Comparison of ENCODE assay signal across 25 mouse cellular contexts in genomic region chr16:86397521-86397920, GRCm38 (mm10).
DNase-seq lines count a peak whose midpoint lies in the region; ATAC-seq and TF ChIP-seq lines count a peak whose summit lies in the region.
"Had no signal": no experiment of that assay in that cellular context is flagged by ENCODE, and none has a peak within 500 bp of the region (broad histone marks: within the 10 kb centered on the region; RNA-seq: fewer than 3 reads in every experiment).

No protein-coding gene starts in this region.

- no peak for ATAC-seq in kidney, embryonic 14.5 days (ENCODE audit: low FRiP score, low TSS enrichment)
- no peak for ATAC-seq in kidney, postnatal 0 days (replicated peaks; ENCODE audit: low FRiP score, low read depth)
- ATAC-seq: CD4-positive, CD25-positive, alpha-beta regulatory T cell, adult 4 months; forebrain, embryonic 13.5 days; forebrain, embryonic 15.5 days; forebrain, postnatal 0 days had no signal

- 56% methylated on average over 2 of the region's 2 CpGs for WGBS in kidney, adult 2 months
- 73% methylated on average over 2 of the region's 2 CpGs for WGBS in kidney, embryonic 14.5 days
- 56% methylated on average over 2 of the region's 2 CpGs for WGBS in kidney, postnatal 0 days

- H3K4me2 ChIP-seq in kidney, embryonic 14.5 days (replicated peaks; ENCODE audit: low read depth, low read length), result no peak overlapping the region
- no peak overlapping the region for H3K4me2 ChIP-seq in kidney, postnatal 0 days (ENCODE audit: low read length)
- H3K4me2 ChIP-seq: embryonic facial prominence, embryonic 13.5 days; embryonic facial prominence, embryonic 15.5 days; forebrain, embryonic 13.5 days; forebrain, embryonic 15.5 days had no signal

- H3K27me3 ChIP-seq in kidney, adult 2 months (replicated peaks; ENCODE audit: control insufficient read depth, insufficient read depth, low read length), result no peaks in the 10 kb centered on the region
- H3K27me3 ChIP-seq in kidney, embryonic 14.5 days (ENCODE audit: control insufficient read depth, insufficient read depth, low read length), result no peaks in the 10 kb centered on the region
- H3K27me3 ChIP-seq in kidney, postnatal 0 days (ENCODE audit: insufficient read depth, low read length), result no peaks in the 10 kb centered on the region
- H3K27me3 ChIP-seq: CH12.LX; embryonic facial prominence, embryonic 13.5 days; embryonic facial prominence, embryonic 15.5 days; forebrain, embryonic 13.5 days; forebrain, embryonic 15.5 days had no signal

- no peak overlapping the region for H3K9ac ChIP-seq in kidney, embryonic 14.5 days (ENCODE audit: low read depth, low read length)
- no peak overlapping the region for H3K9ac ChIP-seq in kidney, postnatal 0 days (ENCODE audit: low read depth, low read length)
- H3K9ac ChIP-seq: embryonic facial prominence, embryonic 13.5 days; embryonic facial prominence, embryonic 15.5 days; forebrain, embryonic 13.5 days; forebrain, embryonic 15.5 days; forebrain, postnatal 0 days had no signal

- no peaks in the 10 kb centered on the region for H3K9me3 ChIP-seq in kidney, embryonic 14.5 days (ENCODE audit: control insufficient read depth, low read length)
- no peaks in the 10 kb centered on the region for H3K9me3 ChIP-seq in kidney, postnatal 0 days (replicated peaks; ENCODE audit: low read length)
- H3K9me3 ChIP-seq: embryonic facial prominence, embryonic 13.5 days; embryonic facial prominence, embryonic 15.5 days; forebrain, embryonic 13.5 days; forebrain, embryonic 15.5 days; G1E had no signal

- peak overlapping the region; percentile 64; the same call in 1 of the 2 replicates for H3K27ac ChIP-seq in kidney, adult 2 months (ENCODE audit: insufficient read depth, low read depth, low read length)
- no peak overlapping the region for H3K27ac ChIP-seq in kidney, embryonic 14.5 days (ENCODE audit: low read depth, low read length)
- 0 out of 2 replicates have a peak overlapping the region, but pooled peaks have one; percentile 6 for H3K27ac ChIP-seq in kidney, postnatal 0 days
- H3K27ac ChIP-seq: embryonic facial prominence, embryonic 13.5 days; embryonic facial prominence, embryonic 15.5 days; forebrain, embryonic 13.5 days; forebrain, embryonic 15.5 days had no signal

- H3K4me1 ChIP-seq in kidney, adult 2 months (ENCODE audit: control insufficient read depth, insufficient read depth, low read length), result no peaks in the 10 kb centered on the region; the same call in 1 of the 2 replicates
- H3K4me1 ChIP-seq in kidney, embryonic 14.5 days (ENCODE audit: control insufficient read depth, insufficient read depth, low read length), result no peaks in the 10 kb centered on the region
- no peaks in the 10 kb centered on the region for H3K4me1 ChIP-seq in kidney, postnatal 0 days (replicated peaks; ENCODE audit: insufficient read depth, low read length)
- H3K4me1 ChIP-seq: embryonic facial prominence, embryonic 13.5 days; embryonic facial prominence, embryonic 15.5 days; forebrain, embryonic 13.5 days; forebrain, embryonic 15.5 days had no signal

- no peaks in the 10 kb centered on the region for H3K36me3 ChIP-seq in kidney, adult 2 months (ENCODE audit: control insufficient read depth, insufficient read depth, low read length)
- no peaks in the 10 kb centered on the region for H3K36me3 ChIP-seq in kidney, embryonic 14.5 days (ENCODE audit: control insufficient read depth, insufficient read depth, low read length)
- H3K36me3 ChIP-seq in kidney, postnatal 0 days (ENCODE audit: insufficient read depth, low read length), result no peaks in the 10 kb centered on the region
- H3K36me3 ChIP-seq: embryonic facial prominence, embryonic 13.5 days; embryonic facial prominence, embryonic 15.5 days; forebrain, embryonic 15.5 days; G1E had no signal

- H3K4me3 ChIP-seq in kidney, adult 2 months (ENCODE audit: insufficient read depth, low read depth, low read length), result no peak overlapping the region
- H3K4me3 ChIP-seq in kidney, embryonic 14.5 days (ENCODE audit: low read length), result no peak overlapping the region
- no peak overlapping the region for H3K4me3 ChIP-seq in kidney, postnatal 0 days (replicated peaks; ENCODE audit: low read depth, low read length)
- H3K4me3 ChIP-seq: embryonic facial prominence, embryonic 13.5 days; embryonic facial prominence, embryonic 15.5 days; forebrain, embryonic 13.5 days; forebrain, embryonic 15.5 days had no signal

- TF ChIP-seq CTCF in kidney, adult 2 months (conservative IDR thresholded peaks at IDR 0.05; ENCODE audit: insufficient read depth, insufficient read length, low read depth, low read length), result no peak
- TF ChIP-seq CTCF in kidney, postnatal 0 days (IDR thresholded peaks at IDR 0.05; ENCODE audit: low read depth), result no peak

- peak; percentile 41 for DNase-seq in kidney, adult 2 months
- peak; percentile 64 for DNase-seq in kidney, postnatal 0 days (ENCODE audit: low spot score)
- no peak for DNase-seq in kidney, postnatal 4 days
- DNase-seq in NIH3T3 (ENCODE audit: low read depth), result peak; percentile 54
- DNase-seq in lung, postnatal 25 days (ENCODE audit: low spot score), result no peak
- no peak for DNase-seq in c-Kit-positive CD71-positive TER-119-positive erythroid progenitor cells, embryonic 14.5 days (ENCODE audit: low spot score)
- DNase-seq: adrenal gland, adult 2 months; adrenal gland, postnatal 10 days; adrenal gland, postnatal 25 days; B cell, adult 2 months; cerebellum, adult 18-20 months; cerebellum, adult 8-10 months; cerebellum, adult 9-11 months; cerebellum, postnatal 14 days; cerebellum, postnatal 36 days; embryo, embryonic 11 days; forebrain, postnatal 0 days had no signal

- TF ChIP-seq POLR2A in kidney, adult 2 months (IDR thresholded peaks at IDR 0.05; ENCODE audit: low read depth, low read length), result no peak

Comparison
In these comparisons a context has a peak if more than half of its experiments do, and no peak if none do; other contexts are left out.
1. DNase-seq: peak in kidney, adult 2 months (single experiment), kidney, postnatal 0 days (single experiment) and NIH3T3 (single experiment); none in kidney, postnatal 4 days (0 of 2), lung, postnatal 25 days (single experiment) and c-Kit-positive CD71-positive TER-119-positive erythroid progenitor cells, embryonic 14.5 days (single experiment).